Mouse (Mus musculus) bone marrow, adult 2 months (tissue): ENCODE results near the gene Rab6a.

Source experiments
- CTCF ChIP-seq: fragments of 200-500 bp; IDR thresholded peaks from 2 replicates; pipeline ENCODE4 v1.5.1; 2011; ENCODE audit warnings: low read length, control low read depth; ENCODE audit not compliant: control insufficient read depth, insufficient read depth
- POLR2A ChIP-seq: fragments of 200-500 bp; IDR thresholded peaks from 2 replicates; pipeline ENCODE4 v1.6.1; 2011; ENCODE audit warnings: low read depth, mild to moderate bottlenecking, control low read depth, low read length, borderline replicate concordance; ENCODE audit not compliant: control insufficient read depth

DNA sequence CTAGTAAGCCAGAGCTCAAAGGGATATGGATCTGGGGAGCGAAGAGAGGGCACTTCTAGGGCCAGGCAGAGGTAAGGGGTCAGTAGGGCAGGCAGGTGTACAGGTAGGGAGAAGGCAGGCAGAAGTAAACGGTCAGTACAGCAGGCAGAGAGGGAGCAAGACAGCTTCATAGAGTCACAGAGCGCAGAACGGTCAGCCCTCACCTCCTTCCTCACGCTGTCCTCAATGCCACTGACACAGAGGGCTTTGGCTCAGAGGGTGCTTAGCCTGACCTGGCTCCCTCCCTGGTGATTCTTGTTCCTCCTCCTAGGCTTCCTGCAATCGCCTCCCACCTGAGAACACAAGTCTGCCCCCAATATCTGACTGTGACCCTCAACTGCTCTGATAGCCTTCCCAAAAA, 43.2 kb downstream of the Rab6a start:
- TF ChIP-seq POLR2A (no peak), CTCF (no peak)
